Mouse (Mus musculus) ES-Bruce4 (cell line): ENCODE data around the gene Snx9.

Experiments
- CTCF ChIP-seq: IDR thresholded peaks from one replicate; pipeline ENCODE4 v1.8.1; 2011; ENCODE audit warnings: low read depth, low read length
- POLR2A ChIP-seq: IDR thresholded peaks from one replicate; pipeline ENCODE4 v1.8.1; 2011; ENCODE audit warnings: low read length; ENCODE audit not compliant: insufficient read depth

DNA sequence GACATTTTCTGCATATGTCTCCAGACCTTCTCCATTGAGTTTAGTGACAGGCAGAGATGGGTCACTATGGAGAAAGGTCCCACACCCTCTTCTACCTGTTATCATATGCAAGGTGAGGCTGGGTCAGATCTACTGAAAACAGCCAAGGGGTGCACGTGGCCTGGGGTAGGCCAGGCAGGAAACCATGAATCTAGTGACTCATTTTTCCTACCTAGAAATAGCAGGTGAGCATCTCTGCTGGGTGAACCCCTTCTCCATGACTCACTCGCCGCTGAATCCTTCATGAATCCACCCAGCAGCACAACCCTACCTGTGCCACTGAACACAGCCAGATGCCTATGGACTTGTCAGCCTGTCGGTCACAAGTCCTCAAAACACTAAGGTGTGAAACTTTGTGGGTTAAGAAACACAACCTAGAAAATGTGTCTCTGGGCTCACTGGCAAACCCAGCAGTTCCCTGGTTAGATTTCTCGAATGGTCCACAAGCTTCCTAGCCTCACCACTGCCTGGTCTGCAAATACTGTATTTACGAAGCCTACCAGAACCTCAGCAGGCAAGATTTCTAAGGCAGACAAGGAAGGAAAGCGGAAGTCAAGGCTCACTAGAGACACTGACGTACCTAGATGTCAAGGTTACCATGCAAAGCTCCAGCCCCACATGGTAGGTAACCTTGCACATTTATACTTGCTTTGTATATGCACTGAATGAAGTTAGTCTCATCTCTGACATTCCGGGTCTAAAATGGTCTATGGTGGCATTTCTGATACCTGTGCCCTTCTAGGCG, 37.7 kb upstream of the Snx9 start:
- TF ChIP-seq CTCF (no peak), POLR2A (no peak)
